Mouse (Mus musculus) G1E (cell line): ENCODE data around the gene Vwa5b1.

Source experiments
- CTCF ChIP-seq: IDR thresholded peaks from 2 replicates; pipeline ENCODE4 v1.5.1; 2012; ENCODE audit warnings: low read depth, low read length, inconsistent platforms, mixed read lengths
- GATA1 ChIP-seq: IDR thresholded peaks from 2 replicates; pipeline ENCODE4 v1.6.1; 2012; ENCODE audit warnings: borderline replicate concordance, low read length, inconsistent platforms, mixed read lengths

- no peak for TF ChIP-seq GATA1
- TF ChIP-seq CTCF = no peak
Measured at GRCm38 (mm10) chr4:138680124-138680523, 44.4 kb upstream of the Vwa5b1 start.
